Mouse (Mus musculus): ENCODE results near the gene Clstn2. TPM values are rescaled to one million over a fixed set of nuclear protein-coding genes. Genes with fewer than 3 reads are reported as not detected.

The Clstn2 gene
- polyA plus RNA-seq, 1 experiment from 2014 or later, result 0.38 TPM

DNA sequence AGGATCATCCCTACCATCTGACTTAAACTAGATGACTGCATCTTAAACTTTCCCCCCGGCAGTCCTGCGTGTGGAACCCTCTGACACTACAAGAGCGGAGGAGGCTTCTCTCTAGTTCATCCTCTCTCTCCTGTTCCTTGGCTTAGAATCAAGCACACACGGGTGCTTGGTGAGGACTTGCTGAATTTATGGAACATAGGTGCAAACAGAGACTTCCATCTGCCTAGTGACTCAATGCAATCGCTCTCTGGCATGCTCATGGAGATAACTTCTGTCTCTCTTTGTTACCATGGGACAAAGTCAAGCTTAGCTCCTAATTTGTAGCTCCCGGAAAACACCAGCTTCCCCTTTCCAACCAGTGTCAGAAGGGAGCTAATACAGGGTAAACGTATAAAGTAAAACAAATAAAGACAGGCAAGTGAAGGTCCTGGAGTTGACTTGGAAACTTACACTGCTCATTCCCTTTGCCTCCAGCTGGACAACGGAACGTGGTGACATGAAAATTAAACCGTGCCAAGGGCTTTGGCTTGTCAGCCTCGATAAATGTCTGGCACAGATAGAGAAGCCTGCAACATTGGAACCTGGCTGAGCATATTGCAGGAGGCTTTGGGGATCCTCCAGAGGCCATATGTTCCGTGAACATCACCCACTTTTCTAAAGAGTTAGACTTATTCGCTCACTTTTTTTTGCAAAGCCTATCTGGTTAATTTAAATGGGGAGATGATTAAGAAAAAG lies 583.5 kb downstream of the Clstn2 start:
- Histone ChIP-seq H3K27ac (ENCODE audit: low read length) (no peak overlapping the region), H3K27me3 (replicated peaks; ENCODE audit: control insufficient read depth, insufficient read depth, low read length) (no peaks in the 10 kb centered on the region), H3K4me3 (ENCODE audit: low read length) (no peak overlapping the region), H3K4me1 (ENCODE audit: control insufficient read depth, insufficient read depth, low read length) (no peaks in the 10 kb centered on the region), H3K4me2 (ENCODE audit: low read depth, low read length) (no peak overlapping the region), H3K9ac (ENCODE audit: low read depth, low read length) (no peak overlapping the region), H3K36me3 (ENCODE audit: control insufficient read depth, insufficient read depth, low read length) (no peaks in the 10 kb centered on the region), H3K9me3 (ENCODE audit: control insufficient read depth, low read length) (no peaks in the 10 kb centered on the region)
- no peak for ATAC-seq
- 70% methylated on average over 13 of the region's 13 CpGs for WGBS

- no peak for ATAC-seq
- Histone ChIP-seq H3K4me1 (ENCODE audit: control insufficient read depth, insufficient read depth, low read length) (peaks cover 6% of the 10 kb centered on the region), H3K27me3 (replicated peaks; ENCODE audit: control insufficient read depth, insufficient read depth, low read length) (no peaks in the 10 kb centered on the region), H3K36me3 (ENCODE audit: control insufficient read depth, insufficient read depth, low read length) (no peaks in the 10 kb centered on the region), H3K4me3 (ENCODE audit: low read length) (no peak overlapping the region), H3K4me2 (ENCODE audit: low read depth, low read length) (no peak overlapping the region), H3K27ac (ENCODE audit: low read length) (no peak overlapping the region), H3K9ac (ENCODE audit: low read depth, low read length) (no peak overlapping the region), H3K9me3 (ENCODE audit: control insufficient read depth, low read length) (no peaks in the 10 kb centered on the region)
- 52% methylated on average over 7 of the region's 7 CpGs for WGBS
These were observed 592.9 kb downstream of the Clstn2 start for GRCm38 (mm10) chr9:97439872-97440636.

GRCm38 (mm10) chr9:97434666-97435065 lies 598.3 kb downstream of the Clstn2 start:
- Histone ChIP-seq H3K4me3 (ENCODE audit: low read length) (no peak overlapping the region), H3K9me3 (ENCODE audit: control insufficient read depth, low read length) (no peaks in the 10 kb centered on the region), H3K4me2 (ENCODE audit: low read depth, low read length) (no peak overlapping the region), H3K27me3 (replicated peaks; ENCODE audit: control insufficient read depth, insufficient read depth, low read length) (no peaks in the 10 kb centered on the region), H3K36me3 (ENCODE audit: control insufficient read depth, insufficient read depth, low read length) (no peaks in the 10 kb centered on the region), H3K27ac (ENCODE audit: low read length) (no peak overlapping the region), H3K4me1 (ENCODE audit: control insufficient read depth, insufficient read depth, low read length) (no peaks in the 10 kb centered on the region), H3K9ac (ENCODE audit: low read depth, low read length) (no peak overlapping the region)
- no peak for ATAC-seq
- 52% methylated on average over 3 of the region's 3 CpGs for WGBS

GRCm38 (mm10) chr9:97429885-97430449 lies 603.0 kb downstream of the Clstn2 start:
- WGBS, result 61% methylated on average over 1 of the region's 1 CpGs
- no peak for ATAC-seq
- no peak overlapping the region for H3K4me3 ChIP-seq (ENCODE audit: low read length)
- H3K9me3 ChIP-seq (ENCODE audit: control insufficient read depth, low read length), result no peaks in the 10 kb centered on the region
- no peaks in the 10 kb centered on the region for H3K36me3 ChIP-seq (ENCODE audit: control insufficient read depth, insufficient read depth, low read length)
- H3K9ac ChIP-seq (ENCODE audit: low read depth, low read length), result no peak overlapping the region
- no peak overlapping the region for H3K4me2 ChIP-seq (ENCODE audit: low read depth, low read length)
- H3K27me3 ChIP-seq (replicated peaks; ENCODE audit: control insufficient read depth, insufficient read depth, low read length), result no peaks in the 10 kb centered on the region
- no peaks in the 10 kb centered on the region for H3K4me1 ChIP-seq (ENCODE audit: control insufficient read depth, insufficient read depth, low read length)
- H3K27ac ChIP-seq (ENCODE audit: low read length), result no peak overlapping the region

DNA sequence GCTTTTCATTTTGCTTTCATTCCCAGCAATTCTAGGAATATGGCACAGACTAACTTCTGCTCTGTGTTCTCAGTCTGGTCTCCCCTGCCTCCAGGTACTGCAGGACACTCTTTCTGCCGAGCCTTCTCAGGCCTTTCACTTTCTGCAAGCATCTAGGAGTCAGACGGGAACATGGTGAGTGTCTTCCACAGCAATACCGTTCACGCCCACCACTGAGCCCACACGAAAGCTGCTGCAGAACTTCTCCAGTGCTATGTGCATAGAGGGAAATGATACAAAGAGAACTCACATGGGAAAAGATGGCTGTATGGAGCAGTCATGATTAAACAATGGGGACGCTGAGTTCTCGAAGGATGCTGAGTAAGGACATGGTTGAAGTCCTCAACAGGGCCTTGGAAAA lies 604.9 kb downstream of the Clstn2 start:
- WGBS, result 74% methylated on average over 7 of the region's 7 CpGs
- H3K36me3 ChIP-seq (ENCODE audit: control insufficient read depth, insufficient read depth, low read length), result no peaks in the 10 kb centered on the region
- H3K27ac ChIP-seq (ENCODE audit: low read length), result no peak overlapping the region
- H3K4me2 ChIP-seq (ENCODE audit: low read depth, low read length), result no peak overlapping the region
- H3K4me1 ChIP-seq (ENCODE audit: control insufficient read depth, insufficient read depth, low read length), result no peaks in the 10 kb centered on the region
- no peak overlapping the region for H3K4me3 ChIP-seq (ENCODE audit: low read length)
- ATAC-seq, result no peak
- H3K9me3 ChIP-seq (ENCODE audit: control insufficient read depth, low read length), result no peaks in the 10 kb centered on the region
- no peaks in the 10 kb centered on the region for H3K27me3 ChIP-seq (replicated peaks; ENCODE audit: control insufficient read depth, insufficient read depth, low read length)
- no peak overlapping the region for H3K9ac ChIP-seq (ENCODE audit: low read depth, low read length)

GRCm38 (mm10) chr9:97420896-97421295 lies 612.1 kb downstream of the Clstn2 start:
- Histone ChIP-seq H3K27ac (ENCODE audit: low read length) (no peak overlapping the region), H3K4me2 (ENCODE audit: low read depth, low read length) (no peak overlapping the region), H3K36me3 (ENCODE audit: control insufficient read depth, insufficient read depth, low read length) (no peaks in the 10 kb centered on the region), H3K27me3 (replicated peaks; ENCODE audit: control insufficient read depth, insufficient read depth, low read length) (no peaks in the 10 kb centered on the region), H3K4me3 (ENCODE audit: low read length) (no peak overlapping the region), H3K9me3 (ENCODE audit: control insufficient read depth, low read length) (no peaks in the 10 kb centered on the region), H3K9ac (ENCODE audit: low read depth, low read length) (no peak overlapping the region), H3K4me1 (ENCODE audit: control insufficient read depth, insufficient read depth, low read length) (no peaks in the 10 kb centered on the region)
- ATAC-seq, result no peak
- 65% methylated on average over 5 of the region's 5 CpGs for WGBS

GRCm38 (mm10) chr9:97414876-97415668 lies 617.9 kb downstream of the Clstn2 start:
- Histone ChIP-seq H3K9me3 (ENCODE audit: control insufficient read depth, low read length) (no peaks in the 10 kb centered on the region), H3K4me3 (ENCODE audit: low read length) (no peak overlapping the region), H3K9ac (ENCODE audit: low read depth, low read length) (no peak overlapping the region), H3K27me3 (replicated peaks; ENCODE audit: control insufficient read depth, insufficient read depth, low read length) (no peaks in the 10 kb centered on the region), H3K4me2 (ENCODE audit: low read depth, low read length) (no peak overlapping the region), H3K36me3 (ENCODE audit: control insufficient read depth, insufficient read depth, low read length) (no peaks in the 10 kb centered on the region), H3K4me1 (ENCODE audit: control insufficient read depth, insufficient read depth, low read length) (no peaks in the 10 kb centered on the region), H3K27ac (ENCODE audit: low read length) (no peak overlapping the region)
- 82% methylated on average over 6 of the region's 6 CpGs for WGBS
- ATAC-seq, result no peak

- WGBS, result 72% methylated on average over 2 of the region's 2 CpGs
- no peaks in the 10 kb centered on the region for H3K4me1 ChIP-seq (ENCODE audit: control insufficient read depth, insufficient read depth, low read length)
- ATAC-seq, result no peak
These were observed 624.8 kb downstream of the Clstn2 start for GRCm38 (mm10) chr9:97408142-97408541.

More at GRCm38 (mm10) chr9:97408142-97408541, 624.8 kb downstream of the Clstn2 start:
- Histone ChIP-seq H3K9ac (ENCODE audit: low read depth, low read length) (no peak overlapping the region), H3K4me2 (ENCODE audit: low read depth, low read length) (no peak overlapping the region), H3K27me3 (replicated peaks; ENCODE audit: control insufficient read depth, insufficient read depth, low read length) (no peaks in the 10 kb centered on the region), H3K4me3 (ENCODE audit: low read length) (no peak overlapping the region), H3K27ac (ENCODE audit: low read length) (no peak overlapping the region), H3K9me3 (ENCODE audit: control insufficient read depth, low read length) (no peaks in the 10 kb centered on the region), H3K36me3 (ENCODE audit: control insufficient read depth, insufficient read depth, low read length) (no peaks in the 10 kb centered on the region)
